Mouse (Mus musculus) liver, postnatal 0 days (tissue): ENCODE results near the gene Mxra8.

ENCODE experiments used
- CTCF ChIP-seq: sonication (generic); IDR thresholded peaks from 2 replicates; pipeline ENCODE4 v1.5.1; 2016; ENCODE audit warnings: antibody characterized with exemption, low read depth
- EP300 ChIP-seq: IDR thresholded peaks from 2 replicates; pipeline ENCODE4 v1.6.1; 2016; ENCODE audit warnings: antibody characterized with exemption, low read depth, mild to moderate bottlenecking

GRCm38 (mm10) chr4:155831205-155831766 is 8.2 kb upstream of the Mxra8 start, which contains the start of gene Aurkaip1:
- TF ChIP-seq CTCF = peak; percentile 99
- peak; percentile 50; the same call in 1 of the 2 replicates for TF ChIP-seq EP300
